Mouse (Mus musculus) G1E (cell line): ENCODE results near the gene Sik3.

ENCODE experiments used
- CTCF ChIP-seq: IDR thresholded peaks from 2 replicates; pipeline ENCODE4 v1.5.1; 2012; ENCODE audit warnings: low read depth, low read length, inconsistent platforms, mixed read lengths
- GATA1 ChIP-seq: IDR thresholded peaks from 2 replicates; pipeline ENCODE4 v1.6.1; 2012; ENCODE audit warnings: borderline replicate concordance, low read length, inconsistent platforms, mixed read lengths
- GATA2 ChIP-seq: IDR thresholded peaks from 2 replicates; pipeline ENCODE4 v1.6.1; 2012; ENCODE audit warnings: low read depth, low read length, inconsistent platforms, borderline replicate concordance
- TAL1 ChIP-seq: conservative IDR thresholded peaks from 2 replicates; pipeline ENCODE4 v1.6.1; 2012; ENCODE audit warnings: low read depth, low read length, inconsistent platforms, mixed read lengths

DNA sequence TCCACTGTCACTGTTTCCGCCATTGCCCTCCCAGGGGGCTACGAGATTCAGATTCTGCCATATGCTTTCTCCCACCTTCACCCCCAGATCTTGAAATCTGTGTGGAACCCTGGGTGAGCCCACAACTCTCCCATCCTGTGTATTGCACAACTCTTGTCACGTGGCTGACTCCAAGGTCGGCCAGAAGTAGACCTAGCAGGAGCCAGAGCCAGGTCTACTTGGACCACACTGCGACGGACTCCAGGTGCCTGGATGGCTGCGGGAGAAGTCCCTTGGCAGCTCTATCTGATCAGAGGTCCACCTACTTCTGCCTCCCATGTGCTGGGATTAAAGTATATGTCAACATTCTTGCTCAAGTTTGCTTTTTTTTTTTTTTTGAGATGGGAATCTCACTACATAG is 248.5 kb downstream of the Sik3 start:
- TF ChIP-seq GATA2 (no peak), CTCF (no peak), GATA1 (no peak), TAL1 (no peak)
